Mouse (Mus musculus) ES-E14 (cell line): ENCODE measurements around the gene Zfp324. TPM values are rescaled to one million over a fixed set of nuclear protein-coding genes. Genes with fewer than 3 reads are reported as not detected.

Source experiments
- DNase-seq: peaks from one replicate; pipeline ENCODE4 v3.0.0-alpha.2; 2013; ENCODE audit warnings: low read depth, low spot score
- H3K27ac ChIP-seq: 2 replicates; pipeline ENCODE4 v1.5.1; 2012; ENCODE audit warnings: low read depth, mild to moderate bottlenecking, low read length, moderate library complexity, mixed read lengths; ENCODE audit not compliant: poor library complexity, insufficient read depth, severe bottlenecking
- H3K36me3 ChIP-seq: 2 replicates; pipeline ENCODE4 v1.6.1; 2012; ENCODE audit warnings: mild to moderate bottlenecking, low read length, moderate library complexity, mixed read lengths; ENCODE audit not compliant: control insufficient read depth, poor library complexity, insufficient read depth, severe bottlenecking
- H3K4me1 ChIP-seq, 2 experiments: fragments of 150-350 bp in 1 of 2; sonication (generic) in 1 of 2; 2 replicates each; pipeline ENCODE4 v1.6.1; 2012; ENCODE audit warnings: low read length in 2 of 2, mild to moderate bottlenecking in 1 of 2, mixed read lengths in 1 of 2; ENCODE audit not compliant: control insufficient read depth in 2 of 2, insufficient read depth in 2 of 2, poor library complexity in 1 of 2
- H3K4me3 ChIP-seq, 2 experiments: fragments of 150-350 bp in 1 of 2; sonication (generic) in 1 of 2; 2 replicates each; pipeline ENCODE4 v1.5.1; 2012; ENCODE audit warnings: low read length in 2 of 2, low read depth in 1 of 2, mild to moderate bottlenecking in 1 of 2, mixed read lengths in 1 of 2; ENCODE audit not compliant: insufficient read depth in 1 of 2, poor library complexity in 1 of 2, severe bottlenecking in 1 of 2
- H3K9ac ChIP-seq: 2 replicates; pipeline ENCODE4 v1.6.1; 2012; ENCODE audit warnings: low read depth, mild to moderate bottlenecking, low read length, mixed read lengths; ENCODE audit not compliant: poor library complexity, insufficient read depth, severe bottlenecking
- H3K9me3 ChIP-seq: fragments of 150-350 bp; sonication (generic); 2 replicates; pipeline ENCODE4 v1.6.1; 2012; ENCODE audit warnings: low read depth, mild to moderate bottlenecking, low read length; ENCODE audit not compliant: control insufficient read depth, insufficient read depth
- CHD2 ChIP-seq: IDR thresholded peaks from 2 replicates; pipeline ENCODE4 v1.6.1; 2014; ENCODE audit warnings: mild to moderate bottlenecking, low read depth, low read length, inconsistent platforms
- HCFC1 ChIP-seq: IDR thresholded peaks from 2 replicates; pipeline ENCODE4 v1.6.1; 2012; ENCODE audit warnings: low read length, inconsistent platforms, borderline replicate concordance; ENCODE audit not compliant: insufficient read depth
- MAFK ChIP-seq: IDR thresholded peaks from 2 replicates; pipeline ENCODE4 v1.6.1; 2014; ENCODE audit warnings: mild to moderate bottlenecking, low read depth, low read length, inconsistent platforms; ENCODE audit not compliant: insufficient read depth
- ZC3H11A ChIP-seq: IDR thresholded peaks from 2 replicates; pipeline ENCODE4 v1.6.1; 2012; ENCODE audit warnings: low read depth, mild to moderate bottlenecking, inconsistent platforms, low read length, borderline replicate concordance
- ZNF384 ChIP-seq: IDR thresholded peaks from 2 replicates; pipeline ENCODE4 v1.6.1; 2012; ENCODE audit warnings: low read depth, low read length, inconsistent platforms
- in situ Hi-C, 2 experiments: fragments of 600-800 bp; cut with MboI; formaldehyde crosslinking; loops; one replicate each; pipeline ENCODE4 v1.15.1; 2025; ENCODE audit warnings: low sequenced_read_pairs in 2 of 2, inconsistent platforms in 1 of 2; ENCODE audit not compliant: unreplicated experiment in 2 of 2
- total RNA-seq: library from RNA; depleted of rRNA; stranded (reverse); fragments of 300-350 nt; gene quantifications from 2 replicates; pipeline ENCODE4 v1.2.3, GENCODE M21; 2012

Gene Zfp324
- total RNA-seq, 1 experiment: 5.6 TPM

- Histone ChIP-seq H3K4me3 (peak overlapping the region; percentile 81 to 91), H3K36me3 (peaks cover 38% of the 10 kb centered on the region), H3K9me3 (no peaks in the 10 kb centered on the region), H3K27ac (peak overlapping the region; percentile 57), H3K9ac (peak overlapping the region; percentile 93), H3K4me1 (peaks cover 0 to 2% of the 10 kb centered on the region in 2 experiments; a peak in 1 of 4 replicates)
- no peak for TF ChIP-seq ZC3H11A
- TF ChIP-seq HCFC1: no peak
- no peak for TF ChIP-seq ZNF384
- TF ChIP-seq CHD2: no peak
- TF ChIP-seq MAFK: no peak
- DNase-seq: no peak
- in situ Hi-C loops: loop anchor here in 1 of 2 experiments (10.0 kb wide), 1 partner anchor 122 kb away; no protein-coding TSS in a partner anchor
These were observed 42.9 kb upstream of the Zfp324 start for GRCm38 (mm10) chr7:12922729-12923128.

- Histone ChIP-seq H3K36me3 (peaks cover 38% of the 10 kb centered on the region), H3K9ac (no peak overlapping the region)
- in situ Hi-C loops: loop anchor here in 1 of 2 experiments (10.0 kb wide), 1 partner anchor 118 kb away; no protein-coding TSS in a partner anchor
These were observed 39.3 kb upstream of the Zfp324 start for GRCm38 (mm10) chr7:12926316-12926715.

GRCm38 (mm10) chr7:12927191-12927680 is 38.4 kb upstream of the Zfp324 start, which contains the start of gene Rnf225:
Gene Rnf225 (plus strand): TSS chr7:12927416.
- Histone ChIP-seq H3K9ac (peak within 1 kb of the TSS; percentile 36), H3K9me3 (no peaks in the 10 kb centered on the region), H3K36me3 (peaks cover 38% of the 10 kb centered on the region), H3K4me3 (peak within 1 kb of the TSS; percentile 60), H3K27ac (no peak within 1 kb of the TSS), H3K4me1 (peaks cover 0 to 2% of the 10 kb centered on the region in 2 experiments; a peak in 1 of 4 replicates)
- DNase-seq: no peak
- in situ Hi-C loops: loop anchor here in 1 of 2 experiments (10.0 kb wide), 1 partner anchor 118 kb away; no protein-coding TSS in a partner anchor
- TF ChIP-seq ZNF384 (no peak), MAFK (no peak), ZC3H11A (no peak), HCFC1 (no peak), CHD2 (no peak; the same call in 1 of the 2 replicates)

More at GRCm38 (mm10) chr7:12926316-12926715, 39.3 kb upstream of the Zfp324 start:
- Histone ChIP-seq H3K27ac (no peak overlapping the region), H3K4me1 (peaks cover 0 to 2% of the 10 kb centered on the region in 2 experiments; a peak in 1 of 4 replicates), H3K4me3 (no peak overlapping the region), H3K9me3 (no peaks in the 10 kb centered on the region)
- no peak for TF ChIP-seq CHD2
- no peak for TF ChIP-seq ZNF384
- TF ChIP-seq MAFK: no peak
- no peak for TF ChIP-seq HCFC1
- no peak for TF ChIP-seq ZC3H11A
- no peak for DNase-seq

- DNase-seq: no peak
- Histone ChIP-seq H3K4me1 (peaks cover 0 to 2% of the 10 kb centered on the region in 2 experiments; a peak in 1 of 4 replicates), H3K27ac (no peak overlapping the region), H3K9ac (peak overlapping the region; percentile 36), H3K4me3 (peak overlapping the region; percentile 60), H3K36me3 (peaks cover 35% of the 10 kb centered on the region), H3K9me3 (no peaks in the 10 kb centered on the region)
- in situ Hi-C loops: loop anchor here in 1 of 2 experiments (10.0 kb wide), 1 partner anchor 117 kb away; no protein-coding TSS in a partner anchor
- TF ChIP-seq MAFK (no peak), CHD2 (no peak), ZC3H11A (no peak), ZNF384 (no peak), HCFC1 (no peak)
These were observed 37.7 kb upstream of the Zfp324 start for GRCm38 (mm10) chr7:12927693-12928589.
